Mouse (Mus musculus) NIH3T3 (cell line): Measurements from ENCODE around the gene Gm21693.
"Not testable (repeated sequence)": the region's sequence is repeated elsewhere in the genome, so short reads cannot be mapped to it uniquely, and the experiment has no call there.

ENCODE experiments used
- DNase-seq: peaks from one replicate; pipeline ENCODE4 v3.0.0-alpha.2; 2012; ENCODE audit warnings: low read depth

The Gm21693 gene

DNA sequence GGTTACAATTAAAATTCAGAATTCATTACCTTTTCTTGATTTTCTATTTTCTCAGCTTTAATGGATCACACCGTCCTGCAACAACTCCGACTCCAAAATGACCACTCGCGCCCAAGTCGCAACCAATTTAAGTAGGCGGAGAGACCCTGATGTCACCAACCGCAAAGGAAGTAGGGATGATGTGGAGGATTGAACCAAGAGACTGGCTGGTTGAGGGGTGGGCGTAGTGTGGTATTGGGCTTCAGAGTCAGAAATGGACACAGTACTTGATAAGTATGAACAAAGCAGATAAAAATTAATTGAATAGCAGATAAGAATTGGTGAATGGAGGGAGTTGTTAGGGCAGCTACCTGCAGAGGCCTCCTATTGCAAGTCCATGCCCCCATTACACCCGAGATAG is at the start of gene Gm21693:
Gene Gm21693 (minus strand): TSS at position 101 of the 400 bp plus-strand sequence.
- DNase-seq = not testable (repeated sequence)

DNA sequence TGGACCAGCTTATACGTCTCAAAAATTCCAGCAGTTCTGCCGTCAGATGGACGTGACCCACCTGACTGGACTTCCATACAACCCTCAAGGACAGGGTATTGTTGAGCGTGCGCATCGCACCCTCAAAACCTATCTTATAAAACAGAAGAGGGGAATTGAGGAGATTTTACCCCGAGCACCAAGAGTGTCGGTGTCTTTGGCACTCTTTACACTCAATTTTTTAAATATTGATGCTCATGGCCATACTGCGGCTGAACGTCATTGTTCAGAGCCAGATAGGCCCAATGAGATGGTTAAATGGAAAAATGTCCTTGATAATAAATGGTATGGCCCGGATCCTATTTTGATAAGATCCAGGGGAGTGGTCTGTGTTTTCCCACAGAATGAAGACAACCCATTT is 4.5 kb downstream of the Gm21693 start:
- not testable (repeated sequence) for DNase-seq

DNA sequence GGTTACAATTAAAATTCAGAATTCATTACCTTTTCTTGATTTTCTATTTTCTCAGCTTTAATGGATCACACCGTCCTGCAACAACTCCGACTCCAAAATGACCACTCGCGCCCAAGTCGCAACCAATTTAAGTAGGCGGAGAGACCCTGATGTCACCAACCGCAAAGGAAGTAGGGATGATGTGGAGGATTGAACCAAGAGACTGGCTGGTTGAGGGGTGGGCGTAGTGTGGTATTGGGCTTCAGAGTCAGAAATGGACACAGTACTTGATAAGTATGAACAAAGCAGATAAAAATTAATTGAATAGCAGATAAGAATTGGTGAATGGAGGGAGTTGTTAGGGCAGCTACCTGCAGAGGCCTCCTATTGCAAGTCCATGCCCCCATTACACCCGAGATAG is 38.8 kb downstream of the Gm21693 start, which contains the start of gene Gm21677:
Gene Gm21677 (minus strand): TSS at position 101 of the 400 bp plus-strand sequence.
- not testable (repeated sequence) for DNase-seq
